Mouse (Mus musculus) spleen, adult 2 months (tissue): Measurements from ENCODE around the gene Lrriq1. TPM values are rescaled to one million over a fixed set of nuclear protein-coding genes. Genes with fewer than 3 reads are reported as not detected.

ENCODE experiments used
- DNase-seq, 2 experiments: peaks; one replicate each; pipeline versions ENCODE4 v3.0.0 to v3.0.0-alpha.2; 2012 to 2021; ENCODE audit warnings: low spot score in 2 of 2, low read depth in 1 of 2
- H3K27ac ChIP-seq: fragments of 200-500 bp; 2 replicates; pipeline ENCODE4 v1.5.1; 2012; ENCODE audit warnings: low read length, inconsistent platforms; ENCODE audit not compliant: insufficient read depth
- H3K27me3 ChIP-seq: fragments of 200-500 bp; 2 replicates; pipeline ENCODE4 v1.6.1; 2012; ENCODE audit warnings: mild to moderate bottlenecking, moderate library complexity, low read length, inconsistent platforms; ENCODE audit not compliant: control insufficient read depth, insufficient read depth
- H3K36me3 ChIP-seq: fragments of 200-500 bp; 2 replicates; pipeline ENCODE4 v1.6.1; 2012; ENCODE audit warnings: mild to moderate bottlenecking, low read length, inconsistent platforms; ENCODE audit not compliant: control insufficient read depth, insufficient read depth
- H3K4me1 ChIP-seq: fragments of 200-500 bp; 2 replicates; pipeline ENCODE4 v1.6.1; 2011; ENCODE audit warnings: inconsistent platforms; ENCODE audit not compliant: control insufficient read depth, insufficient read depth, insufficient read length
- H3K4me3 ChIP-seq: fragments of 200-500 bp; 2 replicates; pipeline ENCODE4 v1.5.1; 2011; ENCODE audit warnings: mild to moderate bottlenecking, inconsistent platforms; ENCODE audit not compliant: insufficient read depth, insufficient read length; ENCODE audit errors: extremely low read depth
- CTCF ChIP-seq: fragments of 200-500 bp; IDR thresholded peaks from 2 replicates; pipeline ENCODE4 v1.5.1; 2011; ENCODE audit warnings: mild to moderate bottlenecking, inconsistent platforms; ENCODE audit not compliant: insufficient read depth, insufficient read length, insufficient replicate concordance; ENCODE audit errors: extremely low read depth
- POLR2A ChIP-seq: fragments of 200-500 bp; IDR thresholded peaks from 2 replicates; pipeline ENCODE4 v1.6.1; 2011; ENCODE audit warnings: low read depth, low read length, inconsistent platforms
- WGBS: fragments of 180-500 bp; shearing (Covaris S2); methylation state at CpG from one replicate; pipeline ENCODE4 v1.1.7; 2018; 5-methylcytosine and 5-hydroxymethylcytosine counted together
- polyA plus RNA-seq: library from polyadenylated mRNA; depleted of rRNA; stranded (reverse); fragments of >200 nt; gene quantifications from 2 replicates; pipeline ENCODE4 v1.2.3, GENCODE M21; 2012

The Lrriq1 gene
- polyA plus RNA-seq, 1 experiment = not detected

- Histone ChIP-seq H3K36me3 (no peaks in the 10 kb centered on the region), H3K27ac (no peak overlapping the region), H3K27me3 (no peaks in the 10 kb centered on the region), H3K4me3 (no peak overlapping the region), H3K4me1 (no peaks in the 10 kb centered on the region)
- WGBS = 81% methylated on average over 11 of the region's 11 CpGs
- DNase-seq = no peak
- no peak for TF ChIP-seq CTCF
- no peak for TF ChIP-seq POLR2A
These were observed 91.0 kb downstream of the Lrriq1 start for GRCm38 (mm10) chr10:103144927-103145768.

GRCm38 (mm10) chr10:103142526-103142925, 93.6 kb downstream of the Lrriq1 start:
- TF ChIP-seq POLR2A = no peak
- no peak for TF ChIP-seq CTCF
- no peaks in the 10 kb centered on the region for H3K4me1 ChIP-seq
- H3K27me3 ChIP-seq = no peaks in the 10 kb centered on the region
- H3K27ac ChIP-seq = no peak overlapping the region
- no peak overlapping the region for H3K4me3 ChIP-seq
- WGBS = 62% methylated on average over 4 of the region's 4 CpGs
- H3K36me3 ChIP-seq = no peaks in the 10 kb centered on the region
- no peak for DNase-seq

DNA sequence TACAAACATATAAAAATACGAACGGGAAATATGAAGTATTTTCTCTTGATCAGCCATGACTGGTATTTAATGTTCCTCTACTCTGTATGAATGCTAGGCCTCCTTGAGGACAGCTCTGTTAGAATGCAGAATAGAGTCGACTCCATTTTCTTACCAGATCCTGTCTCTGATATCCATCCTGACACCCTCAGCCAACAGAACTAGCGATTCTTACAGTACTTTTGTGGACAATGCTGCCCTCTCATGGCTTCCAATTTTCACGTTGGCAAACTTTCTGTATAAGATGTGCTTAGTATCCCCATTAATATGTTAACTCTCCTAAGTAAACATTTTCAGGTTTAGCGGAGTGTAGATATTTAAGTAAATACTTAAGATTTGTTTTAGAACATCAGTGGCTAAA, 94.6 kb downstream of the Lrriq1 start:
- H3K27ac ChIP-seq = no peak overlapping the region
- DNase-seq = no peak
- H3K27me3 ChIP-seq = no peaks in the 10 kb centered on the region
- no peaks in the 10 kb centered on the region for H3K36me3 ChIP-seq
- 47% methylated on average over 6 of the region's 6 CpGs for WGBS
- no peak overlapping the region for H3K4me3 ChIP-seq
- TF ChIP-seq POLR2A (no peak), CTCF (no peak)
- no peaks in the 10 kb centered on the region for H3K4me1 ChIP-seq

- Histone ChIP-seq H3K4me1 (no peaks in the 10 kb centered on the region), H3K36me3 (no peaks in the 10 kb centered on the region), H3K27me3 (no peaks in the 10 kb centered on the region), H3K4me3 (no peak overlapping the region), H3K27ac (no peak overlapping the region)
- no peak for DNase-seq
- WGBS = 82% methylated on average over 8 of the region's 8 CpGs
- TF ChIP-seq POLR2A (no peak), CTCF (no peak)
These were observed 95.5 kb downstream of the Lrriq1 start for GRCm38 (mm10) chr10:103140609-103141008.

- DNase-seq = no peak
- no peak overlapping the region for H3K27ac ChIP-seq
- no peaks in the 10 kb centered on the region for H3K4me1 ChIP-seq
- H3K27me3 ChIP-seq = no peaks in the 10 kb centered on the region
- no peaks in the 10 kb centered on the region for H3K36me3 ChIP-seq
- TF ChIP-seq CTCF = no peak
- TF ChIP-seq POLR2A = no peak
- 72% methylated on average over 6 of the region's 6 CpGs for WGBS
- H3K4me3 ChIP-seq = no peak overlapping the region
These were observed 121.5 kb downstream of the Lrriq1 start for GRCm38 (mm10) chr10:103114629-103115028.

- no peaks in the 10 kb centered on the region for H3K36me3 ChIP-seq
- 81% methylated on average over 2 of the region's 2 CpGs for WGBS
- no peak overlapping the region for H3K27ac ChIP-seq
- no peaks in the 10 kb centered on the region for H3K4me1 ChIP-seq
- no peaks in the 10 kb centered on the region for H3K27me3 ChIP-seq
- no peak overlapping the region for H3K4me3 ChIP-seq
- TF ChIP-seq CTCF = no peak
- TF ChIP-seq POLR2A = no peak
- no peak for DNase-seq
These were observed 128.0 kb downstream of the Lrriq1 start for GRCm38 (mm10) chr10:103108090-103108489.

- TF ChIP-seq POLR2A = no peak
- no peak for TF ChIP-seq CTCF
- Histone ChIP-seq H3K27me3 (no peaks in the 10 kb centered on the region), H3K36me3 (no peaks in the 10 kb centered on the region), H3K4me1 (no peaks in the 10 kb centered on the region), H3K4me3 (no peak overlapping the region), H3K27ac (no peak overlapping the region)
- DNase-seq = no peak
- WGBS = 72% methylated on average over 1 of the region's 1 CpGs
These were observed 150.0 kb downstream of the Lrriq1 start for GRCm38 (mm10) chr10:103086101-103086500.
